Mouse (Mus musculus) CH12.LX (cell line): ENCODE data around the gene Adgrl3.

ENCODE experiments used
- BHLHE40 ChIP-seq: IDR thresholded peaks from 2 replicates; pipeline ENCODE4 v1.6.1; 2011; ENCODE audit warnings: mild to moderate bottlenecking, low read depth, low read length, improper control_type of control experiment
- CTCF ChIP-seq, 2 experiments: IDR thresholded peaks in 1 of 2; conservative IDR thresholded peaks in 1 of 2; 2 replicates each; pipeline ENCODE4 v1.5.1; 2011 to 2012; ENCODE audit warnings: low read depth in 2 of 2, low read length in 2 of 2, improper control_type of control experiment in 1 of 2, inconsistent platforms in 1 of 2, mild to moderate bottlenecking in 1 of 2, moderate library complexity in 1 of 2
- EP300 ChIP-seq: IDR thresholded peaks from 2 replicates; pipeline ENCODE4 v1.6.1; 2011; ENCODE audit warnings: low read length, improper control_type of control experiment
- POLR2A ChIP-seq: IDR thresholded peaks from 2 replicates; pipeline ENCODE4 v1.6.1; 2011; ENCODE audit warnings: low read depth, mild to moderate bottlenecking, improper control_type of control experiment, low read length
- SIN3A ChIP-seq: IDR thresholded peaks from 2 replicates; pipeline ENCODE4 v1.6.1; 2012; ENCODE audit warnings: low read length, improper control_type of control experiment, inconsistent platforms
- ZNF384 ChIP-seq: IDR thresholded peaks from 2 replicates; pipeline ENCODE4 v1.6.1; 2012; ENCODE audit warnings: low read depth, low read length, improper control_type of control experiment, inconsistent platforms

GRCm38 (mm10) chr5:81127639-81128038, 107.7 kb downstream of the Adgrl3 start:
- TF ChIP-seq CTCF (conservative IDR thresholded peaks at IDR 0.05 in 1 of 2, IDR thresholded peaks at IDR 0.05 in 1 of 2; ENCODE audit: low read depth in 2 of 2, low read length in 2 of 2) (no peak), BHLHE40 (no peak), ZNF384 (no peak), SIN3A (no peak), POLR2A (no peak), EP300 (no peak)
